Mouse (Mus musculus) forebrain, embryonic 14.5 days (tissue): ENCODE measurements around the gene Gstm1. TPM values are rescaled to one million over a fixed set of nuclear protein-coding genes. Genes with fewer than 3 reads are reported as not detected.
"Not testable (repeated sequence)": the region's sequence is repeated elsewhere in the genome, so short reads cannot be mapped to it uniquely, and the experiment has no call there.

Source experiments
- ATAC-seq: fragments of 200-750 bp; cut with Nextera tagmentation; 2 replicates; pipeline ENCODE4 v1.8.0; 2017; ENCODE audit warnings: mild to moderate bottlenecking, moderate library complexity
- DNase-seq: peaks from one replicate; pipeline ENCODE4 v3.0.0-alpha.2; 2015; ENCODE audit warnings: low spot score
- H3K27ac ChIP-seq: fragments of 300-500 bp; sonication (generic); 2 replicates; pipeline ENCODE4 v1.5.1; 2014; ENCODE audit warnings: low read depth, mild to moderate bottlenecking, control low read depth, low read length, moderate library complexity
- H3K27me3 ChIP-seq: fragments of 300-500 bp; sonication (generic); replicated peaks from 2 replicates; pipeline ENCODE4 v1.6.1; 2014; ENCODE audit warnings: low read length, control low read depth, mixed read lengths; ENCODE audit not compliant: control insufficient read depth, insufficient read depth
- H3K36me3 ChIP-seq: fragments of 300-500 bp; sonication (generic); 2 replicates; pipeline ENCODE4 v1.6.1; 2014; ENCODE audit warnings: low read length, control low read depth; ENCODE audit not compliant: control insufficient read depth, insufficient read depth
- H3K4me1 ChIP-seq: fragments of 300-500 bp; sonication (generic); 2 replicates; pipeline ENCODE4 v1.6.1; 2014; ENCODE audit warnings: antibody characterized with exemption, low read length, control low read depth; ENCODE audit not compliant: control insufficient read depth, insufficient read depth
- H3K4me2 ChIP-seq: fragments of 300-500 bp; sonication (generic); 2 replicates; pipeline ENCODE4 v1.6.1; 2014; ENCODE audit warnings: mild to moderate bottlenecking, control low read depth, low read length
- H3K4me3 ChIP-seq: fragments of 300-500 bp; sonication (generic); 2 replicates; pipeline ENCODE4 v1.5.1; 2014; ENCODE audit warnings: low read depth, low read length, control low read depth
- H3K9ac ChIP-seq: fragments of 300-500 bp; sonication (generic); 2 replicates; pipeline ENCODE4 v1.6.1; 2014; ENCODE audit warnings: mild to moderate bottlenecking, low read length, control low read depth, moderate library complexity
- H3K9me3 ChIP-seq: fragments of 300-500 bp; sonication (generic); replicated peaks from 2 replicates; pipeline ENCODE4 v1.6.1; 2016; ENCODE audit warnings: low read length, control low read depth, mixed read lengths; ENCODE audit not compliant: control insufficient read depth
- WGBS: fragments of 180-500 bp; shearing (Covaris S2); extraction: QIAGEN DNeasy Blood & Tissue Kit; methylation state at CpG from one replicate; pipeline ENCODE4 v1.1.7; 2014; 5-methylcytosine and 5-hydroxymethylcytosine counted together
- polyA plus RNA-seq: library from polyadenylated mRNA; unstranded; fragments of >200 nt; fragmentation: Nextera tagmentation; extraction: Ambion mirVana; gene quantifications from 2 replicates; pipeline ENCODE4 v1.2.1, GENCODE M21; 2014

Gene Gstm1
- polyA plus RNA-seq, 1 experiment from 2014 or later = 50.5 TPM

- peak; percentile 52; the same call in 1 of the 2 replicates for ATAC-seq
- no peak overlapping the region for H3K9ac ChIP-seq
- no peak overlapping the region for H3K4me3 ChIP-seq
- no peak overlapping the region; the same call in 1 of the 2 replicates for H3K27ac ChIP-seq
- H3K4me1 ChIP-seq = 0 out of 2 replicates have a peak, but pooled peaks cover 3% of the 10 kb centered on the region
- WGBS = 24% methylated on average over 3 of the region's 3 CpGs
- H3K36me3 ChIP-seq = no peaks in the 10 kb centered on the region
- peak; percentile 63 for DNase-seq
- H3K27me3 ChIP-seq = no peaks in the 10 kb centered on the region
- H3K9me3 ChIP-seq = no peaks in the 10 kb centered on the region
- no peak overlapping the region for H3K4me2 ChIP-seq
These were observed 6.2 kb downstream of the Gstm1 start for GRCm38 (mm10) chr3:108011558-108011957.

GRCm38 (mm10) chr3:108010286-108010685, 7.5 kb downstream of the Gstm1 start:
- ATAC-seq (no peak), DNase-seq (peak; percentile 42)
- no peaks in the 10 kb centered on the region for H3K36me3 ChIP-seq
- no peak overlapping the region for H3K9ac ChIP-seq
- no peak overlapping the region for H3K27ac ChIP-seq
- H3K4me2 ChIP-seq = no peak overlapping the region
- no peak overlapping the region for H3K4me3 ChIP-seq
- 0 out of 2 replicates have a peak, but pooled peaks cover 3% of the 10 kb centered on the region for H3K4me1 ChIP-seq
- WGBS = 72% methylated on average over 2 of the region's 2 CpGs
- no peaks in the 10 kb centered on the region for H3K27me3 ChIP-seq
- no peaks in the 10 kb centered on the region for H3K9me3 ChIP-seq

- Histone ChIP-seq H3K27ac (no peak overlapping the region), H3K9me3 (no peaks in the 10 kb centered on the region), H3K4me3 (no peak overlapping the region), H3K27me3 (no peaks in the 10 kb centered on the region), H3K9ac (no peak overlapping the region), H3K4me2 (no peak overlapping the region), H3K36me3 (no peaks in the 10 kb centered on the region), H3K4me1 (no peaks in the 10 kb centered on the region)
- ATAC-seq (no peak), DNase-seq (no peak)
- WGBS = 83% methylated on average over 8 of the region's 8 CpGs
These were observed 15.8 kb downstream of the Gstm1 start for GRCm38 (mm10) chr3:108002021-108002420.

GRCm38 (mm10) chr3:107999491-107999890, 18.3 kb downstream of the Gstm1 start:
- Histone ChIP-seq H3K36me3 (no peaks in the 10 kb centered on the region), H3K9ac (no peak overlapping the region), H3K4me2 (no peak overlapping the region), H3K9me3 (no peaks in the 10 kb centered on the region), H3K27me3 (no peaks in the 10 kb centered on the region), H3K4me1 (no peaks in the 10 kb centered on the region), H3K27ac (no peak overlapping the region), H3K4me3 (no peak overlapping the region)
- no peak for DNase-seq
- 93% methylated on average over 3 of the region's 3 CpGs for WGBS
- ATAC-seq = no peak

- H3K9ac ChIP-seq = no peak overlapping the region
- 85% methylated on average over 3 of the region's 3 CpGs for WGBS
- H3K27me3 ChIP-seq = no peaks in the 10 kb centered on the region
- H3K27ac ChIP-seq = no peak overlapping the region
- no peak for ATAC-seq
- no peak overlapping the region for H3K4me2 ChIP-seq
- no peaks in the 10 kb centered on the region for H3K9me3 ChIP-seq
- H3K4me1 ChIP-seq = no peaks in the 10 kb centered on the region
- no peak overlapping the region for H3K4me3 ChIP-seq
- no peak for DNase-seq
- H3K36me3 ChIP-seq = no peaks in the 10 kb centered on the region
These were observed 19.2 kb downstream of the Gstm1 start for GRCm38 (mm10) chr3:107998591-107998990.

- no peak for DNase-seq
- ATAC-seq = no peak
- Histone ChIP-seq H3K36me3 (no peaks in the 10 kb centered on the region), H3K4me1 (no peaks in the 10 kb centered on the region), H3K4me2 (no peak overlapping the region), H3K27me3 (no peaks in the 10 kb centered on the region), H3K4me3 (no peak overlapping the region), H3K27ac (no peak overlapping the region), H3K9ac (no peak overlapping the region), H3K9me3 (no peaks in the 10 kb centered on the region)
- WGBS = 75% methylated on average over 4 of the region's 4 CpGs
These were observed 21.2 kb downstream of the Gstm1 start for GRCm38 (mm10) chr3:107996576-107996975.

- not testable (repeated sequence) for H3K4me1 ChIP-seq, H3K27ac ChIP-seq, H3K27me3 ChIP-seq, H3K36me3 ChIP-seq, DNase-seq, H3K9me3 ChIP-seq, ATAC-seq, H3K4me3 ChIP-seq, H3K4me2 ChIP-seq, H3K9ac ChIP-seq
- 40% methylated on average over 2 of the region's 2 CpGs for WGBS
These were observed 21.8 kb downstream of the Gstm1 start for GRCm38 (mm10) chr3:107995974-107996373.

- H3K4me2 ChIP-seq = no peak within 1 kb of the TSS
- 72% methylated on average over 8 of the region's 8 CpGs for WGBS
These were observed 31.7 kb downstream of the Gstm1 start, which contains the start of gene Gstm2 for GRCm38 (mm10) chr3:107986041-107986562. Gstm2 (minus strand) TSS chr3:107986453.

GRCm38 (mm10) chr3:107985141-107985540, 32.6 kb downstream of the Gstm1 start:
- not testable (repeated sequence) for H3K4me3 ChIP-seq, ATAC-seq, H3K4me2 ChIP-seq, H3K4me1 ChIP-seq, H3K27ac ChIP-seq, H3K36me3 ChIP-seq, H3K9ac ChIP-seq, DNase-seq, H3K9me3 ChIP-seq, H3K27me3 ChIP-seq
- 94% methylated on average over 2 of the region's 2 CpGs for WGBS

More at GRCm38 (mm10) chr3:107986041-107986562, 31.7 kb downstream of the Gstm1 start, which contains the start of gene Gstm2:
- no peak within 1 kb of the TSS for H3K9ac ChIP-seq
- no peak for ATAC-seq
- no peak for DNase-seq
- H3K36me3 ChIP-seq = no peaks in the 10 kb centered on the region
- H3K9me3 ChIP-seq = no peaks in the 10 kb centered on the region
- H3K4me1 ChIP-seq = no peaks in the 10 kb centered on the region
- H3K4me3 ChIP-seq = no peak within 1 kb of the TSS
- H3K27me3 ChIP-seq = no peaks in the 10 kb centered on the region
- no peak within 1 kb of the TSS for H3K27ac ChIP-seq
